Mouse (Mus musculus): ENCODE measurements around the gene Rhno1.

GRCm38 (mm10) chr6:128315597-128315996, 47.1 kb downstream of the Rhno1 start:
- TF ChIP-seq MYC (IDR thresholded peaks at IDR 0.05; ENCODE audit: low read depth, low read length), result no peak
- TF ChIP-seq CTCF (conservative IDR thresholded peaks at IDR 0.05 in 1 of 2, IDR thresholded peaks at IDR 0.05 in 1 of 2; ENCODE audit: low read depth in 2 of 2, low read length in 2 of 2), result no peak
- no peak for TF ChIP-seq POLR2A (IDR thresholded peaks at IDR 0.05; ENCODE audit: low read depth, low read length)
- TF ChIP-seq RAD21 (IDR thresholded peaks at IDR 0.05; ENCODE audit: low read depth, low read length), result no peak
- no peak for TF ChIP-seq USF1 (IDR thresholded peaks at IDR 0.05; ENCODE audit: low read depth, low read length)
- no peak for TF ChIP-seq ZC3H11A (IDR thresholded peaks at IDR 0.05; ENCODE audit: low read depth, low read length)
- no peak for TF ChIP-seq ELF1 (IDR thresholded peaks at IDR 0.05; ENCODE audit: low read depth, low read length)
- TF ChIP-seq ZMIZ1 (IDR thresholded peaks at IDR 0.05; ENCODE audit: low read depth, low read length), result no peak
- no peak for TF ChIP-seq JUN (IDR thresholded peaks at IDR 0.05; ENCODE audit: insufficient read depth, low read depth, low read length)
- TF ChIP-seq ZNF384 (IDR thresholded peaks at IDR 0.05; ENCODE audit: low read depth, low read length), result no peak; the same call in 1 of the 2 replicates
- TF ChIP-seq RCOR1 (conservative IDR thresholded peaks at IDR 0.05; ENCODE audit: low read depth, low read length), result no peak
- TF ChIP-seq TBP (conservative IDR thresholded peaks at IDR 0.05; ENCODE audit: low read depth, low read length), result no peak
- no peak for TF ChIP-seq EP300 (IDR thresholded peaks at IDR 0.05; ENCODE audit: low read length)

Data from CH12.LX (cell line).